Mouse (Mus musculus): ENCODE data around the gene Rad54l. TPM values are rescaled to one million over a fixed set of nuclear protein-coding genes. Genes with fewer than 3 reads are reported as not detected.

The Rad54l gene
- polyA plus RNA-seq (2014; fragmentation: Illumina TruSeq; extraction: RNeasy Lipid Tissue Mini Kit (QIAGEN cat#74804); ENCODE audit: low read depth, low replicate concordance): 0.10 TPM

DNA sequence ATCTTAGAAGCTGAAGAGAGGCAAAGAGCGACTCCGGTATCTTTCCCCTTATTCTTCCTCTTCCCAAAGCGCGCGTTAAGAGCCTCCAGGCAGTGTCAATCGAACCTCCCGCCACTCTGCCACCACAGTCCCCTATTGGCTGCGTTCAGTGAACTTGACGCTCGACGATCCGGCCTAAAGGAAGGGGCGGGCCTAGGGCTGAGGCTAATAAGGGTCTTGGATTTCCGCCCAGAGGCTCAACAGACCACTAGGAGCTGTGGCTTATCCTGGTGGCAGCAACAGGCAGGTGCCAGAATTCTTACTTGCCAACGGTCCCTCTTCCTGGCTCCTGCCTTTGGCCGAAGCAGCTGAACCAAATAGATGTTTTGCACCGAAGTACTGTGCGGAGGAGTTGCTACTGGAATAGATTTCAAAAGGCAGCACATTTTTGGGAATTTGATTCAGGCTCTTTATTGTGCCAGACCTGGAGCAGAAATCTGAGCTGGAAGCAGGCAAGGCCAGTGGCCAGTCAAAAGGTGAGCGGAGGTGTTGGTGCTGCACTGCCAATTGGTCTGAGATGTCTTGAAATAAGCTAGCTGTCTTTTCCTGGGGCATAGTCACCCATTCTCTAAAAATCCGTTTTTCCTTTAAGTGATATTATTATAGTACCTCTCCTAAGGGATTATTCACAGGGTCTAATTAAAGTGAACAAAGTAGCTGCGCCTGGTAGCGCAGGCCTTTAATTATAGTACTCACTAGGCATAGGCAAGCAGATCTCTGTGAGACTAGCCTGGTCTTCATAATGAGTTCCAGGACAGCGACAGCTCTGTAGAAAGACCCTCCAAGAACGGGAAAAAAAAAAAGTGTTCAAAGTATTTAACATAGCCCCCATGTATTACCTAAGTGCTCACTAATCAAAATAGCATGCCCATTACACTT, at the start of gene Rad54l, which contains the start of gene Pomgnt1:
Gene Rad54l, minus strand, starts transcription at position 89 of the 918 bp plus-strand sequence.
Gene Pomgnt1, plus strand, starts transcription at position 239 of the 918 bp plus-strand sequence.

DNA sequence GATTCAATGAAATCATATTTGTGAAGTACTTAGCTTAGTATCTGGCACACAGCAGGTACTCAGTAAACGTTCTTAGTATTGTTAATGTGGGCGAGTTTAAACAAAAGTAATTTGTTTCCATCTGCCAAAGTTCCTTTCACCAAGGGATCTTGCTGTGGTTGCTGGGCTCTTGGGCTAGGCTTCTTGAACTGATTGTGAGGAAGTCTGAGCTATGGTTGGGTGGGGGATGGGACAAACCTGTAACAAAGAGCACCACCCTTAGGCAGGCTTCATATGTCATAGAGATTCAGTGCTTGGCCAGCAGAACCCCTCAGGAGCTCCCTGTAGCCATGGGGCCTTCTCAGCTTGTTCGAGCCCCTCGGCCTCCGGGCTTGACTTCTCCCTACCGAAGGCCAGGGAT, 49.6 kb upstream of the Rad54l start, which contains the start of the genes 1700042G07Rik and Gm49337:
Gene 1700042G07Rik, plus strand, starts transcription at position 301 of the 400 bp plus-strand sequence.
Gene Gm49337, plus strand, starts transcription at position 313 of the 400 bp plus-strand sequence.

DNA sequence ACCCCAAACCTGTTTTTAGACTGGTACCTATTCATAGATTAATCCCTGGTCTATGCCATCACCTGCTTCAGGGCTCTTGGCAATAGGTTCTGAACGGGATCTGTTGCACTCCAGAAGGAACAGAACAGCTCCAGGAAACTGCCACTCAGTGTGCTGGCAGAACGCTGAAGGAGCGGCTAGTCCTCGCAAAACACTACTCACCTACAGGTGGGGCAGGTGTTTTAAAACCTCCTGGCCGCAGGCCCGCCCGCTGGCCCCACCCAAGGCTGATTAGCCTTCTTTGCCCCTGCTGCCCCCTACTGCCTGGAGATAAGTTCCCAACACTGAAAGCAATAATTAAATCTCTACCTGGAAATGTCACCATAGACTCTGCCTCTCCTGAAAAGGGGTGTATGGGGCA, 43.9 kb upstream of the Rad54l start, which contains the start of gene Tspan1:
Gene Tspan1, minus strand, starts transcription at position 198 of the 400 bp plus-strand sequence.

DNA sequence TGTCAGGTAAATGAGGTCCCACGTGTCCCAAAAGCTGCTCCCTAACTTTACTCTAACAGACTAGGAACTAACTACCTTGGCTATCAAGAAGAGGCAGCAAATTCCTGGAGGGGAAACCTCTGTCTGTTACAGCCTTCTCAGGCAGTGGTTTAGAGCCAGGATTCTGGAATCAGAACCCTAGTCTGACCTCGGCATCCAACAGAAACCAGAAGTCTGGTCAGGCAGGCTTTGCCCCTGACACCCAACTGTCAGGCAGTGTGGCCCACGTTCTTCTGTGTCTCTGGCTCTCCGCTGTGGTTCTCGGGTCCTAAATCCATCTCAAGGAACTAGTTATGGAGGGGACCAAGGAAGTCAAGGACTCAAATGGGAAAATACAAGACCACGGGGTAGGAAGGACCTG, 27.7 kb upstream of the Rad54l start, which contains the start of gene Lurap1:
Gene Lurap1, minus strand, starts transcription at position 101 of the 400 bp plus-strand sequence.

DNA sequence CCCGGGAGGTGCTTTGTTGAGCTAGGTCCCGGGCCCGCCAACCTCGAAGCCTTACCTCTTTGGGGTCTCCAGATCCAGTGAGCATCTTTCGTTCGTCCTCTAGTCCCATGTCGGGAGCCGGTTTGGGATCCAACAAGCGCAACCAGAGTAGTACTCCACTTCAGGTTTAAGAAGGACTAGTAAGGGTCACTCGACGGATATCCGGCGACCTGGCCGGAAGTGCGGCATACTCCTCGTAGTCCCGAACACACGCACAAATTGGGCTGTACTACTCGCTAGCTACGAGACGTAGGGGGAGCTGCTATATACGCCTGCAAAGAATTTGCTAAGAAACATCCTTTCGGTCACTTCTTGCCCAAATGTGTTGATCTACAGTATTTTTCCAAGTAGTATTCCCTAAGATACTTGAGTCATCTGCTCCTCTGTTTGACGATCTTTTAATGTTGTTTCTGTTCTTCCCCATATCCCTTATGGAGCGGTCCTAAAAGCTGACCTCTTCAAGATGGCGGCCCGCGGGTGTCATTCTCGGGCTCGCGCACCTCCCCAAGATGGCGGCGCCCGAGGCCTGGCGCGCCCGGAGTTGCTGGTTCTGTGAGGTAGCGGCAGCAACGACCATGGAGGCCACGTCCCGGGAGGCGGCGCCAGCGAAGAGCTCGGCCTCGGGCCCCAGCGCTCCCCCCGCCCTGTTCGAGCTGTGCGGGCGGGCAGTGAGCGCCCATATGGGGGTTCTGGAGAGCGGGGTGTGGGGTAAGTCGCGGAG, 48.4 kb downstream of the Rad54l start, which contains the start of the genes Uqcrh and Lrrc41:
Gene Uqcrh, minus strand, starts transcription at position 211 of the 760 bp plus-strand sequence.
Gene Lrrc41, plus strand, starts transcription at position 409 of the 760 bp plus-strand sequence.

DNA sequence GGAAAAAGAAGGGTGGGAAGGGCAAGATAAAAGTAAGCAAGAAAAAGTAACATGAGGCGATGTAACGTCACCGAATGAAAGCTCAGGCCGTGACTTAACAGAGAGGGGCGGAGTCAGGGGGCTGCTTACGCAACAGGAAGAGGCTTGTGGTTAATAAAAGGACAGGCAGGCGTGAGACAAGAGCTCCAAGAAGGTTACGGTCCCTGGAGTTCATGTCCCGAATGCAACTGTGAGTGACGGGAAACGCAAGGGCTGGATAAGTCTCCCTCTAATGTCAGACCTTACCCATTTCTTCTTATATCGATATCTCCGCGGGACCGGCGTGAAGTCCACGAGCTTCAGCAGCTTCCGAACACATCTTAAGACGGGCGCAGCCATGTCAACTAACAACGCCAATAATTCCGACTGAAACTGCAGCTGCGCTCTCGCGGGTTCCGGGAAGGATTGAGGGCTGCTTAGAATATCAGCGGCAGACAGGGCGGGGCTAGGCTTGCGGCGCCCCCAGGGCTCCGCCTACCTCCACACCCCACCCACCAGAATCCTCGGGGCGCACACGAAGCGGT, 70.0 kb downstream of the Rad54l start, which contains the start of gene Nsun4:
Gene Nsun4, minus strand, starts transcription at position 478 of the 563 bp plus-strand sequence.

Other genes starting within 250 kb of the Rad54l start
- gene Kncn, start 239.3 kb downstream of the Rad54l start, polyA plus RNA-seq (2014; fragmentation: Illumina TruSeq; extraction: RNeasy Lipid Tissue Mini Kit (QIAGEN cat#74804); ENCODE audit: low read depth, low replicate concordance): not detected
- gene 6430628N08Rik, start 233.0 kb downstream of the Rad54l start, polyA plus RNA-seq (2014; fragmentation: Illumina TruSeq; extraction: RNeasy Lipid Tissue Mini Kit (QIAGEN cat#74804); ENCODE audit: low read depth, low replicate concordance): not detected
- not detected for gene Dmbx1, start 183.8 kb downstream of the Rad54l start, polyA plus RNA-seq (2014; fragmentation: Illumina TruSeq; extraction: RNeasy Lipid Tissue Mini Kit (QIAGEN cat#74804); ENCODE audit: low read depth, low replicate concordance)
- 0.21 TPM for gene Faah, start 105.8 kb downstream of the Rad54l start, polyA plus RNA-seq (2014; fragmentation: Illumina TruSeq; extraction: RNeasy Lipid Tissue Mini Kit (QIAGEN cat#74804); ENCODE audit: low read depth, low replicate concordance)
- gene Nsun4, start 69.8 kb downstream of the Rad54l start, polyA plus RNA-seq (2014; fragmentation: Illumina TruSeq; extraction: RNeasy Lipid Tissue Mini Kit (QIAGEN cat#74804); ENCODE audit: low read depth, low replicate concordance): 35.2 TPM
- gene Uqcrh, start 48.6 kb downstream of the Rad54l start, polyA plus RNA-seq (2014; fragmentation: Illumina TruSeq; extraction: RNeasy Lipid Tissue Mini Kit (QIAGEN cat#74804); ENCODE audit: low read depth, low replicate concordance): 3,046 TPM
- 20.1 TPM for gene Lrrc41, start 48.4 kb downstream of the Rad54l start, polyA plus RNA-seq (2014; fragmentation: Illumina TruSeq; extraction: RNeasy Lipid Tissue Mini Kit (QIAGEN cat#74804); ENCODE audit: low read depth, low replicate concordance)
- gene Pomgnt1, start 150 bp upstream of the Rad54l start, polyA plus RNA-seq (2014; fragmentation: Illumina TruSeq; extraction: RNeasy Lipid Tissue Mini Kit (QIAGEN cat#74804); ENCODE audit: low read depth, low replicate concordance): 54.1 TPM
- 1.9 TPM for gene Lurap1, start 27.6 kb upstream of the Rad54l start, polyA plus RNA-seq (2014; fragmentation: Illumina TruSeq; extraction: RNeasy Lipid Tissue Mini Kit (QIAGEN cat#74804); ENCODE audit: low read depth, low replicate concordance)
- gene Tspan1, start 43.9 kb upstream of the Rad54l start, polyA plus RNA-seq (2014; fragmentation: Illumina TruSeq; extraction: RNeasy Lipid Tissue Mini Kit (QIAGEN cat#74804); ENCODE audit: low read depth, low replicate concordance): not detected
- not detected for gene 1700042G07Rik, start 49.7 kb upstream of the Rad54l start, polyA plus RNA-seq (2014; fragmentation: Illumina TruSeq; extraction: RNeasy Lipid Tissue Mini Kit (QIAGEN cat#74804); ENCODE audit: low read depth, low replicate concordance)
- not detected for gene Gm49337, start 49.7 kb upstream of the Rad54l start, polyA plus RNA-seq (2014; fragmentation: Illumina TruSeq; extraction: RNeasy Lipid Tissue Mini Kit (QIAGEN cat#74804); ENCODE audit: low read depth, low replicate concordance)
- gene Pik3r3, start 97.9 kb upstream of the Rad54l start, polyA plus RNA-seq (2014; fragmentation: Illumina TruSeq; extraction: RNeasy Lipid Tissue Mini Kit (QIAGEN cat#74804); ENCODE audit: low read depth, low replicate concordance): 7.9 TPM